Mouse (Mus musculus): ENCODE results near the gene Spata32.

DNA sequence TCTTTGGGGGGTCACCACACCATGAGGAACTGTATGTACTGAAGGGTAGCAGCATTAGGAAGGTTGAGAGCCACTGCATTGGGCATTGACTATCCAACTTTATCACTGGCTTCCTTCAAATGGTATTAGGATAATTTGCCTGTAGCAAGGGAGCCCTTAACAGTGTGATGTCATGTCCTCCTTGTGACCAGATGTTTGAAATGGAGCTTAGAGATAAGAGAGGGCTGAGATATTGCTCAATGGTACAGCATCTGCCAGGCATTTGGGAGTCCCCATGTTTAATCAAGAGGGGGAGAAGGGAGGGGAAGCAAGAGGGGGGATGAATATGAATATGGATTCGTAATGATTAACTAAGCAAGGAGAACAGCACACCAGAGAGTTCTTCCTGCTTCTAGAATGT, 2.9 kb downstream of the Spata32 start:
- TF ChIP-seq GATA1 (IDR thresholded peaks at IDR 0.05; ENCODE audit: borderline replicate concordance, low read length) (no peak), FLI1 (IDR thresholded peaks at IDR 0.05; ENCODE audit: low read length) (no peak)
